Mouse (Mus musculus): ENCODE measurements around the gene Polg2. TPM values are rescaled to one million over a fixed set of nuclear protein-coding genes. Genes with fewer than 3 reads are reported as not detected.

Gene Polg2
- polyA plus RNA-seq, 1 experiment from 2014 or later, result 9.0 TPM

GRCm38 (mm10) chr11:106821397-106821796 is 42.1 kb upstream of the Polg2 start:
- Histone ChIP-seq H3K4me3 (ENCODE audit: low read depth, low read length) (no peak overlapping the region), H3K4me1 (ENCODE audit: insufficient read depth, low read depth, low read length) (no peaks in the 10 kb centered on the region), H3K4me2 (replicated peaks; ENCODE audit: low read depth, low read length) (no peak overlapping the region), H3K36me3 (ENCODE audit: insufficient read depth, low read length) (peaks cover 22% of the 10 kb centered on the region; the same call in 1 of the 2 replicates), H3K27ac (ENCODE audit: low read length) (peak overlapping the region; percentile 38; the same call in 1 of the 2 replicates), H3K9ac (replicated peaks; ENCODE audit: low read depth) (no peak overlapping the region), H3K27me3 (replicated peaks; ENCODE audit: insufficient read depth, low read length) (no peaks in the 10 kb centered on the region), H3K9me3 (ENCODE audit: low read length) (no peaks in the 10 kb centered on the region)
- peak; percentile 6; the same call in 1 of the 2 replicates for ATAC-seq
- 59% methylated on average over 6 of the region's 6 CpGs for WGBS
- DNase-seq (ENCODE audit: low spot score), result no peak
- TF ChIP-seq EP300 (IDR thresholded peaks at IDR 0.05), result no peak
- no peak for TF ChIP-seq CTCF (IDR thresholded peaks at IDR 0.05)

- Histone ChIP-seq H3K27me3 (replicated peaks; ENCODE audit: insufficient read depth, low read length) (no peaks in the 10 kb centered on the region), H3K4me2 (replicated peaks; ENCODE audit: low read depth, low read length) (no peak overlapping the region), H3K9me3 (ENCODE audit: low read length) (no peaks in the 10 kb centered on the region), H3K9ac (replicated peaks; ENCODE audit: low read depth) (no peak overlapping the region), H3K27ac (ENCODE audit: low read length) (peak overlapping the region; percentile 38; the same call in 1 of the 2 replicates), H3K4me1 (ENCODE audit: insufficient read depth, low read depth, low read length) (no peaks in the 10 kb centered on the region), H3K4me3 (ENCODE audit: low read depth, low read length) (no peak overlapping the region), H3K36me3 (ENCODE audit: insufficient read depth, low read length) (peaks cover 22% of the 10 kb centered on the region; the same call in 1 of the 2 replicates)
- ATAC-seq (peak; percentile 65), DNase-seq (ENCODE audit: low spot score) (peak; percentile 47)
- 29% methylated on average over 4 of the region's 4 CpGs for WGBS
- TF ChIP-seq CTCF (IDR thresholded peaks at IDR 0.05), result no peak
- no peak for TF ChIP-seq EP300 (IDR thresholded peaks at IDR 0.05)
These were observed 41.6 kb upstream of the Polg2 start for GRCm38 (mm10) chr11:106820972-106821371.

- TF ChIP-seq CTCF (IDR thresholded peaks at IDR 0.05) (no peak), EP300 (IDR thresholded peaks at IDR 0.05) (no peak)
- H3K4me2 ChIP-seq (replicated peaks; ENCODE audit: low read depth, low read length), result no peak overlapping the region
- no peaks in the 10 kb centered on the region for H3K4me1 ChIP-seq (ENCODE audit: insufficient read depth, low read depth, low read length)
- H3K36me3 ChIP-seq (ENCODE audit: insufficient read depth, low read length), result peaks cover 22% of the 10 kb centered on the region; the same call in 1 of the 2 replicates
- no peaks in the 10 kb centered on the region for H3K27me3 ChIP-seq (replicated peaks; ENCODE audit: insufficient read depth, low read length)
- 86% methylated on average over 6 of the region's 6 CpGs for WGBS
- ATAC-seq (no peak), DNase-seq (ENCODE audit: low spot score) (no peak)
- H3K9me3 ChIP-seq (ENCODE audit: low read length), result no peaks in the 10 kb centered on the region
- H3K27ac ChIP-seq (ENCODE audit: low read length), result 0 out of 2 replicates have a peak overlapping the region, but pooled peaks have one; percentile 38
- H3K9ac ChIP-seq (replicated peaks; ENCODE audit: low read depth), result no peak overlapping the region
- H3K4me3 ChIP-seq (ENCODE audit: low read depth, low read length), result no peak overlapping the region
These were observed 40.9 kb upstream of the Polg2 start for GRCm38 (mm10) chr11:106820252-106820651.

GRCm38 (mm10) chr11:106819595-106819994 is 40.3 kb upstream of the Polg2 start:
- H3K4me3 ChIP-seq (ENCODE audit: low read depth, low read length), result no peak overlapping the region
- ATAC-seq, result no peak
- H3K4me2 ChIP-seq (replicated peaks; ENCODE audit: low read depth, low read length), result no peak overlapping the region
- DNase-seq (ENCODE audit: low spot score), result peak; percentile 19
- TF ChIP-seq CTCF (IDR thresholded peaks at IDR 0.05) (no peak), EP300 (IDR thresholded peaks at IDR 0.05) (no peak)
- H3K9me3 ChIP-seq (ENCODE audit: low read length), result no peaks in the 10 kb centered on the region
- no peak overlapping the region for H3K27ac ChIP-seq (ENCODE audit: low read length)
- H3K4me1 ChIP-seq (ENCODE audit: insufficient read depth, low read depth, low read length), result no peaks in the 10 kb centered on the region
- 84% methylated on average over 9 of the region's 9 CpGs for WGBS
- no peak overlapping the region for H3K9ac ChIP-seq (replicated peaks; ENCODE audit: low read depth)
- peaks cover 21% of the 10 kb centered on the region; the same call in 1 of the 2 replicates for H3K36me3 ChIP-seq (ENCODE audit: insufficient read depth, low read length)
- H3K27me3 ChIP-seq (replicated peaks; ENCODE audit: insufficient read depth, low read length), result no peaks in the 10 kb centered on the region

- WGBS, result 36% methylated on average over 9 of the region's 9 CpGs
- Histone ChIP-seq H3K4me3 (ENCODE audit: low read depth, low read length) (no peak overlapping the region), H3K4me2 (replicated peaks; ENCODE audit: low read depth, low read length) (no peak overlapping the region), H3K4me1 (ENCODE audit: insufficient read depth, low read depth, low read length) (no peaks in the 10 kb centered on the region), H3K9me3 (ENCODE audit: low read length) (no peaks in the 10 kb centered on the region), H3K9ac (replicated peaks; ENCODE audit: low read depth) (no peak overlapping the region), H3K27ac (ENCODE audit: low read length) (no peak overlapping the region), H3K27me3 (replicated peaks; ENCODE audit: insufficient read depth, low read length) (no peaks in the 10 kb centered on the region), H3K36me3 (ENCODE audit: insufficient read depth, low read length) (peaks cover 15% of the 10 kb centered on the region; the same call in 1 of the 2 replicates)
- no peak for DNase-seq (ENCODE audit: low spot score)
- ATAC-seq, result no peak
- TF ChIP-seq CTCF (IDR thresholded peaks at IDR 0.05) (no peak), EP300 (IDR thresholded peaks at IDR 0.05) (no peak)
These were observed 39.0 kb upstream of the Polg2 start for GRCm38 (mm10) chr11:106818341-106818740.

- H3K27ac ChIP-seq (ENCODE audit: low read length), result no peak overlapping the region
- no peak overlapping the region for H3K4me3 ChIP-seq (ENCODE audit: low read depth, low read length)
- H3K4me1 ChIP-seq (ENCODE audit: insufficient read depth, low read depth, low read length), result no peaks in the 10 kb centered on the region
- ATAC-seq, result no peak
- no peak overlapping the region for H3K9ac ChIP-seq (replicated peaks; ENCODE audit: low read depth)
- no peaks in the 10 kb centered on the region for H3K27me3 ChIP-seq (replicated peaks; ENCODE audit: insufficient read depth, low read length)
- no peaks in the 10 kb centered on the region for H3K9me3 ChIP-seq (ENCODE audit: low read length)
- 79% methylated on average over 6 of the region's 6 CpGs for WGBS
- H3K36me3 ChIP-seq (ENCODE audit: insufficient read depth, low read length), result peaks cover 15% of the 10 kb centered on the region; the same call in 1 of the 2 replicates
- DNase-seq (ENCODE audit: low spot score), result no peak
- H3K4me2 ChIP-seq (replicated peaks; ENCODE audit: low read depth, low read length), result no peak overlapping the region
- no peak for TF ChIP-seq EP300 (IDR thresholded peaks at IDR 0.05)
- no peak for TF ChIP-seq CTCF (IDR thresholded peaks at IDR 0.05)
These were observed 38.5 kb upstream of the Polg2 start for GRCm38 (mm10) chr11:106817808-106818207.
